Mouse (Mus musculus) forebrain, embryonic 10.5 days (tissue): ENCODE data around the gene 1700029F12Rik. TPM values are rescaled to one million over a fixed set of nuclear protein-coding genes. Genes with fewer than 3 reads are reported as not detected.

Experiments
- DNase-seq: peaks from one replicate; pipeline ENCODE4 v3.0.0-alpha.2; 2017; ENCODE audit warnings: low spot score; ENCODE audit errors: extremely low spot score
- H3K27ac ChIP-seq: fragments of 300-500 bp; sonication (generic); 2 replicates; pipeline ENCODE4 v1.5.1; 2016; ENCODE audit warnings: mild to moderate bottlenecking
- H3K27me3 ChIP-seq: fragments of 300-500 bp; sonication (generic); 2 replicates; pipeline ENCODE4 v1.6.1; 2016; ENCODE audit warnings: mild to moderate bottlenecking; ENCODE audit not compliant: poor library complexity, severe bottlenecking
- H3K36me3 ChIP-seq: fragments of 300-500 bp; sonication (generic); replicated peaks from 2 replicates; pipeline ENCODE4 v1.6.1; 2016; ENCODE audit warnings: mild to moderate bottlenecking, moderate library complexity
- H3K4me1 ChIP-seq: fragments of 300-500 bp; sonication (generic); 2 replicates; pipeline ENCODE4 v1.6.1; 2016
- H3K4me3 ChIP-seq: fragments of 300-500 bp; sonication (generic); 2 replicates; pipeline ENCODE4 v1.5.1; 2016; ENCODE audit warnings: mild to moderate bottlenecking, moderate library complexity
- H3K9me3 ChIP-seq: fragments of 300-500 bp; sonication (generic); 2 replicates; pipeline ENCODE4 v1.6.1; 2016; ENCODE audit warnings: mild to moderate bottlenecking, moderate library complexity
- WGBS: fragments of 180-500 bp; shearing (Covaris S2); methylation state at CpG from one replicate; pipeline ENCODE4 v1.1.7; 2016; 5-methylcytosine and 5-hydroxymethylcytosine counted together
- polyA plus RNA-seq: library from polyadenylated mRNA; unstranded; fragments of >200 nt; fragmentation: Nextera tagmentation; extraction: Ambion mirVana; gene quantifications from 2 replicates; pipeline ENCODE4 v1.2.1, GENCODE M21; 2016

Gene 1700029F12Rik
- polyA plus RNA-seq, 1 experiment from 2014 or later = not detected

DNA sequence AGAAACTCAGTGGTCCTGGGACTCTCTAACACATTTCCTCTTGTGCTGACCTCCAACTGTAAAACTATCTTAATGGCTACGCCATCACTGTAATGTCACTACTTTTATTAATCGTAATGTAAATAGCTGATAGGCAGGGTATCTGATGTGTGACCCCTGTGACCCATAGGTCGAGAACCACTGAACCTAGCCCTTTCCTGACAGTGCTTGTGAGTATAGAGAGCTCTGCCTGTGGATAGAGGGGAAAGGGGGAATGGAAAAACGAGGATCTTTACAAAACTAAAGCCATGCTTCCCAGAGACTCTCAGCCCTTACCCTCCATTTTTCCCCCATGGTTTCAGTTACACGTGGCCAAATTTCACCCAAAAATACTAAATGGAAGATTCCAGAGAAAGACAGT is 49.5 kb downstream of the 1700029F12Rik start:
- Histone ChIP-seq H3K9me3 (no peaks in the 10 kb centered on the region), H3K4me1 (peaks cover 19% of the 10 kb centered on the region), H3K36me3 (no peaks in the 10 kb centered on the region), H3K4me3 (no peak overlapping the region), H3K27ac (no peak overlapping the region), H3K27me3 (no peaks in the 10 kb centered on the region)
- WGBS = 82% methylated on average over 5 of the region's 5 CpGs
- no peak for DNase-seq

- Histone ChIP-seq H3K4me1 (peaks cover 19% of the 10 kb centered on the region), H3K27ac (no peak overlapping the region), H3K9me3 (no peaks in the 10 kb centered on the region), H3K36me3 (no peaks in the 10 kb centered on the region), H3K27me3 (no peaks in the 10 kb centered on the region), H3K4me3 (no peak overlapping the region)
- DNase-seq = no peak
- 78% methylated on average over 26 of the region's 26 CpGs for WGBS
Measured at GRCm38 (mm10) chr13:96983251-96984126, 50.7 kb downstream of the 1700029F12Rik start.

GRCm38 (mm10) chr13:96980561-96980960 is 53.6 kb downstream of the 1700029F12Rik start:
- Histone ChIP-seq H3K4me1 (peaks cover 12% of the 10 kb centered on the region), H3K9me3 (no peaks in the 10 kb centered on the region), H3K36me3 (no peaks in the 10 kb centered on the region), H3K27ac (no peak overlapping the region), H3K27me3 (no peaks in the 10 kb centered on the region), H3K4me3 (no peak overlapping the region)
- no peak for DNase-seq

GRCm38 (mm10) chr13:96976986-96977595 is 57.1 kb downstream of the 1700029F12Rik start:
- 84% methylated on average over 6 of the region's 6 CpGs for WGBS

GRCm38 (mm10) chr13:96973318-96973717 is 60.8 kb downstream of the 1700029F12Rik start:
- H3K27me3 ChIP-seq = no peaks in the 10 kb centered on the region
- no peak overlapping the region for H3K27ac ChIP-seq
- H3K4me3 ChIP-seq = no peak overlapping the region
- no peaks in the 10 kb centered on the region for H3K4me1 ChIP-seq
- DNase-seq = no peak
- no peaks in the 10 kb centered on the region for H3K9me3 ChIP-seq
- H3K36me3 ChIP-seq = no peaks in the 10 kb centered on the region
- 96% methylated on average over 4 of the region's 4 CpGs for WGBS

More at GRCm38 (mm10) chr13:96976986-96977595, 57.1 kb downstream of the 1700029F12Rik start:
- Histone ChIP-seq H3K27ac (no peak overlapping the region), H3K36me3 (no peaks in the 10 kb centered on the region), H3K27me3 (no peaks in the 10 kb centered on the region), H3K4me3 (no peak overlapping the region), H3K9me3 (no peaks in the 10 kb centered on the region), H3K4me1 (no peaks in the 10 kb centered on the region)
- DNase-seq = no peak

Other genes starting within 250 kb of the 1700029F12Rik start
- 0.22 and 0.26 TPM in 2 replicates for gene Gcnt4, start 109.7 kb downstream of the 1700029F12Rik start, polyA plus RNA-seq
- 11.3 and 12.2 TPM in 2 replicates for gene Fam169a, start 32.9 kb upstream of the 1700029F12Rik start, polyA plus RNA-seq
- gene Gm6169, start 64.9 kb upstream of the 1700029F12Rik start, polyA plus RNA-seq = 0.37 and 1.7 TPM in 2 replicates
- 44.0 and 47.1 TPM in 2 replicates for gene Gfm2, start 103.6 kb upstream of the 1700029F12Rik start, polyA plus RNA-seq
- 60.6 and 65.2 TPM in 2 replicates for gene Nsa2, start 103.6 kb upstream of the 1700029F12Rik start, polyA plus RNA-seq
- gene Hexb, start 164.0 kb upstream of the 1700029F12Rik start, polyA plus RNA-seq = 18.4 and 20.5 TPM in 2 replicates
- 7.8 and 10.0 TPM in 2 replicates for gene Enc1, start 206.7 kb upstream of the 1700029F12Rik start, polyA plus RNA-seq